Mouse (Mus musculus): ENCODE results near the gene Olfr181.

Gene Olfr181

DNA sequence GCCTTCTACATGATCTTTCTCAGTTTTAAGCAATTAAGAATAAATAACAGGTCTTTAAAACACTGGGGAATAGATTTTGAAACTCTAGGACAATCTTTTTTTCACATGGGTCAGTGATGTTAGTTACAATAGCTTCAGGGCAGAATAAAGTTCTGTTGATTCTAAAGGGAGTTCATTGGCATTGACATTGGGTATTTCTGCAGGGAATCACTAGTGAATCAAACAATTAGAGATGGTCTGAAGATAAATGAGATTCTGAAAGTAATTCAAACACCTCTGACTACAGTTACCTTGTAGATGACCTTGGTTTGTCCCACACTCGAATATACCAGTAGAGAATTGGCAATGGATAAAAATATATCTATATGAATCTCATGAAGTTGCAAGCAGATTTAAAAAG lies at the start of gene Olfr181:
Gene Olfr181 (minus strand): TSS at position 101 of the 400 bp plus-strand sequence.
- DNase-seq (ENCODE audit: low read depth, low spot score) = no peak

DNA sequence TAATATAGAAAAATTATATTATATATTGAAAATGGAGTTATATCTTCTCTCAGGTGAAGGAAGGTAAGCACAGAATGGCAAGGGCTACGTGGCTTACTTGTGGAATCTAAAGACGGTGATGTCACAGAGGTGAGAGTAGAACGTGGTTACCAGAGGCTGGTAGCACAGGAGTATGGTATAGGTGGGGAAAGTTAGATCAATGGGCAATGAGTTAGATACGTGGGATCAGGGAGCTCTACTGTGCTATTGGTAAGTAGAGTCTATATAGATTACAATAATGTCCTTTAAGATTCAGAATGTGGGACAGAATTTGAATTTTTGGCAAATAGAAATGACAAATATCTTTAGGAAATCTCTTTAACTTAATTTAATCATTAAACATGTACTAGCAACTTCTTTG lies 737 bp upstream of the Olfr181 start, which contains the start of gene Olfr180:
Gene Olfr180 (minus strand): TSS at position 101 of the 400 bp plus-strand sequence.
- DNase-seq (ENCODE audit: low read depth, low spot score) = no peak

DNA sequence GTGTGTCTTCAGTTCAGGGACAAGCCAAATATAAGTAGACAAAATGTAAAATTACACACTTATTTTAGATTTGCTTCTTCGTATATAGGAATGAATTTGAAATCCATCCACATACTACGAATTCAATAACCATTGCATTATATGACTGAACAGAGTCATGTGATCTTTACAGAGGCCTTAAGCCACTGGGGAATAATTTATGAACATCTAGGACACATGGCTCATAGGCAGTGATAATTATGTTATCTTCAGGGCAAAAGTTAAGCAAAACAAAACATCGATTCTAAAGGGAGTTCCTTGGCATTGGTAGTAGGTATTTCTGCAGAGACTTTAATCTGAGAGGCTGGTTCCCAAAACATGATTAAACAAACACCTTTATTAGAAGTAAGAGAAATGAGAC lies 36.6 kb downstream of the Olfr181 start, which contains the start of gene Olfr178:
Gene Olfr178 (minus strand): TSS at position 101 of the 400 bp plus-strand sequence.
- DNase-seq (ENCODE audit: low read depth, low spot score) = no peak

DNA sequence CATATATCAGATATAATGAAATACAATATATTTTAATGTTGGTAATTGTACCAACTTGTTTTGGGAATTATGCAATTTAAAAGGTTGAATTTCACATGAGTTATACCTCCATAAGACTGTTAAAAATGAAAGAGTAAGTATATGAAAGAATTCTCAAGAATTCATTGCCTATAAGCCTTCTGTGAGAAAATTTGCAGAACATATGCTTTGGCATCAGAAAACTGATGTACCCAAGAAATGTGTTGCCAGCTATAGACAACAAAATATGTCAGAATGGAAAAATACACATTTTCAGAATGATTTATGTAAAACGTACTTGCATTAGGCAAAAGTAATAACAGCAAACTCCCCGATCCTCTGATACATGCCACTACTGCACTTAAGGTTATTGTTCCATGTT lies 44.1 kb downstream of the Olfr181 start:
- DNase-seq (ENCODE audit: low read depth, low spot score) = no peak
